Mouse (Mus musculus) CH12F3 (cell line): ENCODE results near the gene Neil3.
"Not testable (repeated sequence)": the region's sequence is repeated elsewhere in the genome, so short reads cannot be mapped to it uniquely, and the experiment has no call there.

Experiments
- in situ Hi-C: fragments of 300-500 bp; cut with MboI; formaldehyde crosslinking; loops from 2 replicates; pipeline ENCODE4 v1.14.3; 2020; ENCODE audit warnings: low sequenced_read_pairs

Neil3 gene

DNA sequence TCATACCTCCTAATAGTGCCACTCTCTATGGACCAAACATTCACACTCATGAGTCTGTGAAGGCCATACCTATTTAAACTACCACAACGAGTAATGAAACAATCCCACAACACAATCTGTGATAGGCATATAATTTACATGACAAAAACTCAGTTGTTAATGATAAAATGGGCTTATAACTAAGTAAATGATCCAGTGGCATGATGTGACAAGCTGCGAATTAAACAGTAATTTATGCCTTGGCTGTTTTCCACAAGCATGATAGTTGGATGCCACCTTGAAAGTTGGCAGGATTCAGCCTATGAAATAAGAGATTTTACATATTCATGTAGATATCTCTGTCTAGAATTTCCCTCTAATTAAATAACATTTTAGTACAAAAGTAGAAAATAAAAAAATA is 99.3 kb downstream of the Neil3 start:
- in situ Hi-C loops, result no loop called here

- in situ Hi-C loops, result not testable (repeated sequence)
Measured at GRCm38 (mm10) chr8:53538049-53538448, 100.8 kb downstream of the Neil3 start.
